Mouse (Mus musculus): ENCODE results near the gene B3gnt9. TPM values are rescaled to one million over a fixed set of nuclear protein-coding genes. Genes with fewer than 3 reads are reported as not detected.

Gene B3gnt9
- total and polyA plus RNA-seq, 3 experiments = 0.57 to 4.1 (median 0.66) TPM

DNA sequence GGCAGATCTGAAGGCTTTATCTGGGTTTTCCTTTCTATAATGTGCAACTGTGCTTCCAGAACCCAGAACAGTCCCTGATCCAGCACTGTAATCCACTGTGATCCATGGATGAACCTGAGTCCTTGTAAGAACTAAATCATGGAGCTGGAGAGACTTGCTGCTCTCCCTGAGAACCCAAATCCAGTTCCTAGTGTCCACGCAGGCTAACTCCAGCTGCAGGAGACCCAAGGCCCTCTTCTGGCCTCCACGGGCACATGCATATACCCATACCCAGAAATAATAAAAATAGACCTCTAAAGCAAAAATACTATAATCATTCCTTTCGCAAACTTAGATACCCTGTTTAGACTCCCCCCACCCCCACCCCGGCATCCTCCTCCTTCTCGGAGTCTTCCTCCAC is 33.3 kb upstream of the B3gnt9 start:
- Histone ChIP-seq H3K4me2 (ENCODE audit: insufficient read depth, low read depth, poor library complexity, severe bottlenecking) (peak overlapping the region; percentile 79), H3K9ac (ENCODE audit: insufficient read depth, low read depth) (peak overlapping the region; percentile 41; the same call in 1 of the 2 replicates), H3K4me1 (ENCODE audit: control insufficient read depth in 1 of 2, insufficient read depth in 2 of 2) (peaks cover 5 to 23% of the 10 kb centered on the region in 2 experiments), H3K36me3 (replicated peaks in 1 of 2; ENCODE audit: control insufficient read depth in 1 of 2, insufficient read depth in 1 of 2, low read length in 1 of 2) (peaks cover 7 to 37% of the 10 kb centered on the region in 2 experiments), H3K27ac (ENCODE audit: insufficient read depth, low read depth) (no peak overlapping the region), H3K27me3 (replicated peaks) (no peaks in the 10 kb centered on the region), H3K9me3 (replicated peaks; ENCODE audit: low read length) (no peaks in the 10 kb centered on the region), H3K4me3 (replicated peaks in 1 of 3; ENCODE audit: low read depth in 2 of 3, low read length in 2 of 3, poor library complexity in 1 of 3) (peak overlapping the region in 2 of 3 experiments; percentile 34 to 63), H3K79me2 (replicated peaks; ENCODE audit: control insufficient read depth, extremely low read depth, insufficient read depth, poor library complexity, severe bottlenecking) (no peaks in the 10 kb centered on the region)
- TF ChIP-seq E2F4 (IDR thresholded peaks at IDR 0.05; ENCODE audit: insufficient replicate concordance, low read depth, low read length) = no peak
- no peak for TF ChIP-seq POLR2A (IDR thresholded peaks at IDR 0.05; ENCODE audit: low read depth, low read length)
- no peak for TF ChIP-seq ZNF384 (IDR thresholded peaks at IDR 0.05; ENCODE audit: low read depth, low read length)
- TF ChIP-seq MXI1 (IDR thresholded peaks at IDR 0.05; ENCODE audit: low read depth, low read length) = no peak
- TF ChIP-seq CHD2 (IDR thresholded peaks at IDR 0.05; ENCODE audit: low read length) = no peak
- TF ChIP-seq SMC3 (IDR thresholded peaks at IDR 0.05; ENCODE audit: low read depth, low read length) = peak; percentile 21; the same call in 1 of the 2 replicates
- peak in 1 of 2 experiments; percentile 38; a peak in 2 of 4 replicates for TF ChIP-seq CTCF (conservative IDR thresholded peaks at IDR 0.05 in 1 of 2, IDR thresholded peaks at IDR 0.05 in 1 of 2; ENCODE audit: low read depth in 2 of 2, low read length in 2 of 2)
- in situ Hi-C loops (cut with MboI; ENCODE audit: low pct_ligation_motif_present, low pct_unique_long_range_greater_than_20kb, low sequenced_read_pairs) = loop anchor here (10.0 kb wide), 1 partner anchor 163 kb away; no protein-coding TSS in a partner anchor
- dilution Hi-C loops (cut with MboI; ENCODE audit: extremely low pct_ligation_motif_present, extremely low pct_unique_long_range_greater_than_20kb, low sequenced_read_pairs) = no loop called here
- DNase-seq (ENCODE audit: extremely low read depth) = no peak

DNA sequence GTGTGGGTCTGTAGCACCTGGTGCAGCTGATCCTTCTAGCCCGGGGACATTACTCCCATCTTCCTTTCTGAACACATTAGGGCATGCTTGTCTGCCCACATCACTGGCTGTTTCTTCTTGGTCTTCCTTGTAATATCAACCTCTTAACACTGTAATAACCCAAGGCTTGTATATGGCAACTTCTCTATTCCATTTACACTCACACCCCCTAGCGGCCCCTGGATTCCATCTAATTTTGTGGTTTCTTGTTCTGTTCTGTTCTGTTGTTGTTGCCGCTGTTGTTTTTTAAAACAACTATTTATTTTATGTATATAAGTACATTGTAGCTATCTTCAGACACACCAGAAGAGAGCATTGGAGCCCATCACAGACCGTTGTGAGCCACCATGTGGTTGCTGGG is 32.0 kb upstream of the B3gnt9 start:
- no peaks in the 10 kb centered on the region for H3K9me3 ChIP-seq (replicated peaks; ENCODE audit: low read length)
- H3K4me3 ChIP-seq (replicated peaks in 1 of 3; ENCODE audit: low read depth in 2 of 3, low read length in 2 of 3, poor library complexity in 1 of 3) = no peak overlapping the region
- no peak overlapping the region for H3K9ac ChIP-seq (ENCODE audit: insufficient read depth, low read depth)
- peaks cover 13 to 40% of the 10 kb centered on the region in 2 experiments for H3K36me3 ChIP-seq (replicated peaks in 1 of 2; ENCODE audit: control insufficient read depth in 1 of 2, insufficient read depth in 1 of 2, low read length in 1 of 2)
- dilution Hi-C loops (cut with MboI; ENCODE audit: extremely low pct_ligation_motif_present, extremely low pct_unique_long_range_greater_than_20kb, low sequenced_read_pairs) = no loop called here
- no peak for TF ChIP-seq POLR2A (IDR thresholded peaks at IDR 0.05; ENCODE audit: low read depth, low read length)
- peak in 1 of 2 experiments; percentile 52; a peak in 2 of 4 replicates for TF ChIP-seq CTCF (conservative IDR thresholded peaks at IDR 0.05 in 1 of 2, IDR thresholded peaks at IDR 0.05 in 1 of 2; ENCODE audit: low read depth in 2 of 2, low read length in 2 of 2)
- no peak for TF ChIP-seq KAT2A (IDR thresholded peaks at IDR 0.05; ENCODE audit: insufficient replicate concordance, low read length)
- peak; percentile 33 for TF ChIP-seq RAD21 (IDR thresholded peaks at IDR 0.05; ENCODE audit: low read depth, low read length)
- no peaks in the 10 kb centered on the region for H3K27me3 ChIP-seq (replicated peaks)
- H3K4me1 ChIP-seq (ENCODE audit: control insufficient read depth in 1 of 2, insufficient read depth in 2 of 2) = peaks cover 5 to 23% of the 10 kb centered on the region in 2 experiments
- H3K79me2 ChIP-seq (replicated peaks; ENCODE audit: control insufficient read depth, extremely low read depth, insufficient read depth, poor library complexity, severe bottlenecking) = no peaks in the 10 kb centered on the region
- no peak overlapping the region for H3K4me2 ChIP-seq (ENCODE audit: insufficient read depth, low read depth, poor library complexity, severe bottlenecking)
- no peak for DNase-seq (ENCODE audit: extremely low read depth)
- H3K27ac ChIP-seq (ENCODE audit: insufficient read depth, low read depth) = no peak overlapping the region
- in situ Hi-C loops (cut with MboI; ENCODE audit: low pct_ligation_motif_present, low pct_unique_long_range_greater_than_20kb, low sequenced_read_pairs) = loop anchor here (10.0 kb wide), 1 partner anchor 162 kb away; no protein-coding TSS in a partner anchor

DNA sequence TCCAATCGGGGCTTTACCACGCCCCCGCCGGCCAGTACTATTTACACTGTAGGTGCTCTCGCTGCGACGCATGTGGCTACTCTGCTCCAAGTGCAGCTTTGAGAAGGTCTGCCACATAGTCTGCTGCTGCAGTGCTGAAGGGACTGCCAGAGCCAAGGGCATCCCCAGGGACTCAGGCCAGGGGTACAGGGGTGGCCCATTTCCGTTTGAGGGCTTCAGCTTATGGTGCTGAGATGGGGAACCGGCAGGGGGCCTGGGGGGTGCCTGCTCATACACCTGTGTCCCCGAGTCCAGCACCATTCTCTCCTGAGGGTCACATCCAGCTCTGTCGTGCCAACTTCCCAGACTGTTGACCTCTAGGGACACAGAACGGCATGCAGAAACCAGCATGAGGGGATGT is 30.6 kb upstream of the B3gnt9 start:
- DNase-seq (ENCODE audit: extremely low read depth) = no peak
- no peak overlapping the region for H3K4me3 ChIP-seq (replicated peaks in 1 of 3; ENCODE audit: low read depth in 2 of 3, low read length in 2 of 3, poor library complexity in 1 of 3)
- H3K27me3 ChIP-seq (replicated peaks) = no peaks in the 10 kb centered on the region
- H3K79me2 ChIP-seq (replicated peaks; ENCODE audit: control insufficient read depth, extremely low read depth, insufficient read depth, poor library complexity, severe bottlenecking) = no peaks in the 10 kb centered on the region
- TF ChIP-seq BHLHE40 (IDR thresholded peaks at IDR 0.05; ENCODE audit: low read depth, low read length) (no peak), ZMIZ1 (IDR thresholded peaks at IDR 0.05; ENCODE audit: low read depth, low read length) (no peak), IRF4 (IDR thresholded peaks at IDR 0.05; ENCODE audit: low read depth, low read length) (no peak)
- H3K9ac ChIP-seq (ENCODE audit: insufficient read depth, low read depth) = no peak overlapping the region
- no peak overlapping the region for H3K27ac ChIP-seq (ENCODE audit: insufficient read depth, low read depth)
- peaks cover 13 to 50% of the 10 kb centered on the region in 2 experiments for H3K36me3 ChIP-seq (replicated peaks in 1 of 2; ENCODE audit: control insufficient read depth in 1 of 2, insufficient read depth in 1 of 2, low read length in 1 of 2)
- no peak overlapping the region for H3K4me2 ChIP-seq (ENCODE audit: insufficient read depth, low read depth, poor library complexity, severe bottlenecking)
- H3K9me3 ChIP-seq (replicated peaks; ENCODE audit: low read length) = no peaks in the 10 kb centered on the region
- dilution Hi-C loops (cut with MboI; ENCODE audit: extremely low pct_ligation_motif_present, extremely low pct_unique_long_range_greater_than_20kb, low sequenced_read_pairs) = no loop called here
- H3K4me1 ChIP-seq (ENCODE audit: control insufficient read depth in 1 of 2, insufficient read depth in 2 of 2) = peaks cover 5 to 23% of the 10 kb centered on the region in 2 experiments
- in situ Hi-C loops (cut with MboI; ENCODE audit: low pct_ligation_motif_present, low pct_unique_long_range_greater_than_20kb, low sequenced_read_pairs) = loop anchor here (10.0 kb wide), 1 partner anchor 161 kb away; no protein-coding TSS in a partner anchor
